Mouse (Mus musculus) adrenal gland, postnatal 14 days (tissue): Measurements from ENCODE around the gene Clcn7. TPM values are rescaled to one million over a fixed set of nuclear protein-coding genes. Genes with fewer than 3 reads are reported as not detected.

Source experiments
- DNase-seq: peaks from one replicate; pipeline ENCODE4 v3.0.0; 2021; ENCODE audit warnings: mixed read lengths
- total RNA-seq: library from RNA; stranded (reverse); gene quantifications from 2 replicates; pipeline ENCODE4 v1.2.3, GENCODE M21; 2021

Clcn7 gene
- total RNA-seq, 1 experiment from 2014 or later: 35.2 TPM

DNA sequence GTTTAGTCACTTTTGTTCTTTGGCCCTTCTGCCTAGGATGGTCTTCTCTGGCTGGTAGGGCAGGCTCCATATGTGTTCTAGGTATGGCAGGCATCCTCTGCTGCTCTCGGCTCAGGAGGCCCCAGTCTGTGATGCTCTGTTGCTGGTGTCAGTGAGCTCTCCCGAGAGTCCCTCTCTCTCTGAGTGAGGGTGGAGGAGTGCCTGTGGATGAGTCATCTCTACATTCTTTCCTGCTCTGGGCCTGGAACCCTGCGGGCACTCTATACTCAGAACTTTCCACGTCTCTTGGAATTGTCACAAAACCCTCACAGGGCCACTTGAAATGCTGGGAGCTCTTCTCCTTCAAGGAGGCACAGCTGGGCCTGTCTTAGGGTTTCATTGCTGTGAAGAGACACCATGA is 78.5 kb downstream of the Clcn7 start:
- DNase-seq: no peak

Other genes with a start within 250 kb of the Clcn7 start
- 39.5 and 48.8 TPM in 2 replicates for gene Nubp2, start 247.0 kb upstream of the Clcn7 start, total RNA-seq
- 30.2 and 34.6 TPM in 2 replicates for gene Spsb3, start 246.7 kb upstream of the Clcn7 start, total RNA-seq
- gene Eme2, start 238.3 kb upstream of the Clcn7 start, total RNA-seq: 36.7 and 43.1 TPM in 2 replicates
- gene Mrps34, start 238.3 kb upstream of the Clcn7 start, total RNA-seq: 133 and 145 TPM in 2 replicates
- gene Nme3, start 236.9 kb upstream of the Clcn7 start, total RNA-seq: 46.1 and 47.4 TPM in 2 replicates
- gene Mapk8ip3, start 196.4 kb upstream of the Clcn7 start, total RNA-seq: 84.3 and 111 TPM in 2 replicates
- gene Jpt2, start 172.7 kb upstream of the Clcn7 start, total RNA-seq: 33.9 and 45.2 TPM in 2 replicates
- gene Cramp1l, start 117.6 kb upstream of the Clcn7 start, total RNA-seq: 23.3 and 26.7 TPM in 2 replicates
- gene Ift140, start 117.3 kb upstream of the Clcn7 start, total RNA-seq: 30.0 and 43.7 TPM in 2 replicates
- gene Tmem204, start 49.8 kb upstream of the Clcn7 start, total RNA-seq: 30.1 and 30.2 TPM in 2 replicates
- 19.9 and 27.3 TPM in 2 replicates for gene Telo2, start 17.4 kb upstream of the Clcn7 start, total RNA-seq
- not detected in 2 replicates for gene Ptx4, start 12.6 kb upstream of the Clcn7 start, total RNA-seq
- 0.15 TPM in 1 of 2 replicates, not detected in the other for gene Ccdc154, start 29.1 kb downstream of the Clcn7 start, total RNA-seq
- gene Gm38655, start 42.1 kb downstream of the Clcn7 start, total RNA-seq: 0.37 TPM in 1 of 2 replicates, not detected in the other
- 20.2 and 21.2 TPM in 2 replicates for gene BC003965, start 51.2 kb downstream of the Clcn7 start, total RNA-seq
- 15.9 and 17.8 TPM in 2 replicates for gene Unkl, start 55.0 kb downstream of the Clcn7 start, total RNA-seq
- gene Gnptg, start 106.7 kb downstream of the Clcn7 start, total RNA-seq: 34.3 and 35.7 TPM in 2 replicates
- gene Tsr3, start 106.8 kb downstream of the Clcn7 start, total RNA-seq: 20.4 and 22.9 TPM in 2 replicates
- 12.1 and 12.6 TPM in 2 replicates for gene Baiap3, start 123.0 kb downstream of the Clcn7 start, total RNA-seq
- 232 and 245 TPM in 2 replicates for gene Ube2i, start 141.2 kb downstream of the Clcn7 start, total RNA-seq
- gene Prss34, start 165.0 kb downstream of the Clcn7 start, total RNA-seq: 1.2 and 1.3 TPM in 2 replicates
- gene Prss28, start 175.3 kb downstream of the Clcn7 start, total RNA-seq: not detected in 2 replicates
- gene Prss29, start 185.3 kb downstream of the Clcn7 start, total RNA-seq: not detected in 2 replicates
- gene Tpsab1, start 212.2 kb downstream of the Clcn7 start, total RNA-seq: 2.1 and 2.9 TPM in 2 replicates
- 5.3 and 6.6 TPM in 2 replicates for gene Tpsb2, start 232.9 kb downstream of the Clcn7 start, total RNA-seq
- gene Tpsg1, start 235.9 kb downstream of the Clcn7 start, total RNA-seq: not detected in 2 replicates